Mouse (Mus musculus) cerebellum, adult 18-20 months (tissue): ENCODE results near the gene Med9.

Experiments used
- DNase-seq, 2 experiments: peaks; one replicate each; pipeline ENCODE4 v3.0.0; 2021

Gene Med9

GRCm38 (mm10) chr11:60003811-60004210 lies 55.8 kb downstream of the Med9 start:
- DNase-seq, result no peak

DNA sequence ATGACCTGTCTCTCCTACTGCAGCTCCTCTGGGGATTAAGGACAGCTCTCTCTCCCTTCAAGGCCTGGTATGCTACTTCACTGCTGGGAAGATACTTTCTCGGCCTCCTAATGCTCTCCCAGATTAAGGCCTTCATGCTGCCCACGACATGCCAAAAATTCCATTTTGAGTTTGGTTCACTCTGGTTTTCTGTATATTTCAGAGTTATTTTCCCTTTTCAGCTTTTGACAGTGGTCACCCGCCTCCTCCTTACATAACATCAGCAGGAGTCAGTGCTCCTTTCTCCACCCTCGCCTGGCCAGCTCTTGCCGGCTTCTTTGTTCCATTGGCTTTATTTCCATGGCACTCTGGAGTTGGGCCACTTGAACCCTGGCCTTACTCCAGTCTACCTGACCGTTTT lies 56.7 kb downstream of the Med9 start:
- DNase-seq, result no peak

GRCm38 (mm10) chr11:60005866-60006265 lies 57.9 kb downstream of the Med9 start:
- DNase-seq, result no peak

- no peak for DNase-seq
These were observed 61.4 kb downstream of the Med9 start for GRCm38 (mm10) chr11:60009451-60009850.

DNA sequence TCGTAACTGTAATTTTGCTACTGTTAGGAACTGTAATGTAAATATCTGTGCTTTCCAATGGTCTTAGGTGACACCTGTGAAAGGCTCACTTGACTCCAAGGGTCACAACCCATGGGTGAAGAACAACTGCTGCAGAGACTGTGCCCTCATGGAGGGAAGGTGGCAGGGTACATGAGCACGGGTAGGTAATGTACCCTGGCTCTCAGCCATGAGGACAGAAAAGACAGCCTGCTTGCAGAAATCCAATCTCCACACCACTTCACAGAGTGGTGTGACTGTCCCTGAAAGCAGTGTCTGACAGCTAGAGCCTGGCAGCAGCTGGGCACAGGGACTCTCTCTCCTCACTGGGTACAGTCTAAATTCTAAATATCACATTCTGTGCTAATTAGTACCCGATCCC lies 63.5 kb downstream of the Med9 start:
- no peak for DNase-seq
